Mouse (Mus musculus): ENCODE data around the gene Tmem104.

Gene Tmem104

DNA sequence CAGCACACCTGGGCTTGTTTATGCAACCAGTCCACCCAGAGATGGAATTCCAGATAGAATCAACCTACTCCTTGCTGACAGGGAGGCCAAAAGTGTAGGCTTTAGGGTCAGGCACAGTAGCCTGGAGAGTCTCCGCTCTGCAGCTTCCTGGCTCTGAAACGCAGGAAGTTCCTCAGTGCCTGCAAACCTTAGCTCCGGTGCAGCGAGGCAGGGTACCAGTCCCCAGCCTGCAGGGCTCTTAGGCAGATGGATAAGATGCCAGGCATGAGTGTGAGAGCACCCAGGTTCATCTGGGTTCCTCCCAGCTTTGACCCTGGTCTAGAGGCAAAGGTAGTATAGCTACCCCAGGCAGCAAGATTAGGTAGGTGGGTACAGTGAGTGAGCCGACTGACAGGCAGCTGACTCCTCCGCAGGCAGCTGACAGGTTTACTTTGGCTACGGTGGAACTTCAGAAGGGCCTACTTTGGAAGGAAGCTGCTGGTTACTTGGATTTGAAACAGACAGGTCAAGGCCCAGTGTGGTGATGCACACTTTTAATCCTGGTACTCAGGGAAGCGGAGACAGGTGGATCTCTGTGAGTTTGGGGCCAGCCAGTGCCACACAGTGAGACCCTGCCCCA lies 19.5 kb upstream of the Tmem104 start:
- no peak for DNase-seq

DNA sequence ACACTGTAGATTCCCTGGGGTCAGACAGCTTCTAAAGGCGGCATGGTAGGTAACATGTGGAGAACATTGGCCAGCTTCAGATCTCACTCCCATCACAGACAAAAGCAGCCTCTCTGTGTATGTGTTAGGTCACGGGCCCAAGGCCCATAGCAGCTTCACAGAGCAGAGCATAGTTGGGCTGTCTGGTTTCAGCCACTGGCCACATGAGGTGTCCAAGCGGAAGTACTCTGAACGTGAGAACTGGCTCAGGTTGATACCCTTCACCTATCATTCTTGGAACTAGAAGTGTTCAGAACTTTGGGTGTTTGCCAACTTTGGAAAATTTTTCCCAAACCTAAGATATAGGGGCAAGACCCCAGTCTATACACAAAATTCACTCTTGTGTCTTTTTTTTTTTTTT lies 17.9 kb upstream of the Tmem104 start:
- DNase-seq: no peak

DNA sequence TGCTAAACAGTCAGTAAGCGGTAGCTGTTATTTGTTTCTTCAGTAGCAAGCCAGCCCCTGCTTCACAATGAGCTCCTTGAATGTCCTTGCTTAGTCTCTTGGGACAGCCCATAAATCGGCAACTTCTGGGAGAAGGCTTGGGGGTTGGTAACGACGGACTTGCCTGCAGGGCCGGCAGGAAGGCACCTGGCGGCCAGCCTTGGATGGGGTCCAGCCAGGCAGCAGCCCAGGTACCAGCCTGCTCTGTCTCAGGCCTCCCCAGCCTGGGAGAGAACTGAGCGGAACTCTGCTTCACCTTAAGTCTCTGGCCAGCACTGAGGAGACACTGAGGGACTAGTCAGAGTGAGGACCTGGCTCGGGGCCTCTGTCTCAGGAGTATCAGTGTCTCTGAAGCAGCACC lies 16.2 kb upstream of the Tmem104 start:
- DNase-seq: peak; percentile 74 to 75

DNA sequence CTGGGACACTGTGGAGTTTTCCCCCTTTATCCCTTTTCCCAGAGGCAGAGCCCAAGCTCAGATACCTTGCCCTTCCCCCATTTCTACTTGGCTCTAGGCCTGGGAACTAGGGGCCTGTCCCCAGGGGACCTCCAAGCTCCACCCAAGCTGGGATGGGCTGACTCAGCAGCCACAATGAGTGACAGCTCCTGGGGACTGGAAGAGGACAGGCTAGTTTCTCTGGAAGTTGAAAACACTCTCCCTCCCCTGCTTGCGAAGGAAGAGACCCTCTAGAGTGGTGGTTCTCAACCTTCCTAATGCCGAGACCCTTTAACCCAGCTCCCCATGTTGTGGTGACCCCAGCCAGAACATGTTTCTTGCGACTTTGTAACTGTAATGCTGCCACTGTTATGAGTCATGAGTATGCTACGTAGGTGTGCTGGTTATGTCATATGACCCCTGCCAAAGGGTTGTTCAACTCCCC lies 14.4 kb upstream of the Tmem104 start:
- DNase-seq: no peak

DNA sequence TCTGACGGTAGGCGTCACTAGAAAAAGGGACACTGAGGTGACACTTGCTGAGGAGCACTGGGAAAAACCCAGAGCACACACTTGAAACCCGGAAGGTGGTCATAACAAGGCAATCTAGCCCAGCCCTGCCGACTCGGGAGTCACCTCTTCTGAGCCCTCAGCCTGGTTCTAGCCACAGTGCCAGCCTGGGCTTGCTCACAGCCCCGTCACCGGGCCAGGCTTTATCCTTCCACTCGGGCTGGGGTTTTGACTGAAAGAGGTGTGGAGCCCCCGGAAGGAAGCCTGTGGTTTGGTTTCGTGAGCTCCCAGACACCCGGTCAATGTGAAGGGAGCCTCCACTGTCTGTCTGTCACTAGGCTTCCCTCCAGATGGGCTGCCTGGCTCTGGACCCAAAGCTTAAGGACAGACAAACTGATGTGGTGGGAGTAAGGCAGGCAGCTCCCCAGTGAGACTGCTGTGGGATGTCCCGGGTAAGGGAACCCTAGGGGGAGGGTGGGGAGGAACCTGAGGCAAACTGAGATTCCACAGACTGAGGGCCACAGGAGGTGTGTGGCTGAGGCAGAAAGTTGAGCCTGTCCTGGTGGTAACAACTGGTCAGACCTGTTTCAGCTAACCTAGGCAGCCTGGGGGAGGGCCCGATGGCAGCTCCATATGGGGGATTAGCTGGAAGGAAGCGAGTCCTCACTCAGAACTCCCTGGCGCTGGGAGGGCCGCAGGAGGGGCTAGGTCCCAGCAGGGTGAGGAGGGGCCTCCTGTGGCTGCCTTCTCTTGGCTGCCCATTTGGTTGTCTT lies 13.5 kb upstream of the Tmem104 start:
- no peak for DNase-seq

DNA sequence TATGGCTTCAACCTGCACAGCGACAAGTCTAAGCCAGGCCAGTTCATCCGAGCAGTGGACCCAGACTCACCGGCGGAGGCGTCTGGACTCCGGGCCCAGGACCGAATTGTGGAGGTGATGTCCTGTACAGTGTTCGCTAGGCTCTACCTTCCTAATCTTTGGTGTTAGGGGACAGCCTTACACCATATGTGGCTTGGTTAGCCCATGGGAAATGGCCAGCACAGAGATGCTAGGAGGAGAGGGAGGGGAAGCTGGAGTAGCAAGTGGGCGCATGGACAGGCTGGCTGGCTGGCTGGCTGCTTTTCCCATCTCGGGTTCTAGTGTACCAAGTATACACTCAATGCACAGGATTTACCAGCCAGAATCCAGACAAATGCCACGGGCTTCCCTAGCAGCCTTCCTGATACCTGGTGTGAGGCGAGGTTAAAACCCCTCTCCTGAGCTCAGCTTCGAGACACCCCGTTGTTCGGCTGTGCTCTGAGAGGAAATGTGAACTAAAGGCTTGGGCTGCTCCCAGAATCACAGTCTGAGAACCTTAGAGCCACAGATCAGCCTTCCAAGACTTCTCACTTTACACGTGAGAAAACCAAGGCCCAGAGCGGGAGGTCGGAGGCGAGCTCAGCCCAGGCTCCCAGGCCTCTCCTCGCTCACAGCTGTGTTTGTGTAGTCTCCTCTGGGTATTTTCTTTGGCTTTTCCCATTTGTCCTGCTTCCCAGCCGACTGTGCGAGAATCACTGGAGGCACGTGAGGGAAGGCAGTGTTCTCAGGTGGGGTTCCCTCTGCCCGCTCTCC lies 10.7 kb upstream of the Tmem104 start:
- DNase-seq: no peak

DNA sequence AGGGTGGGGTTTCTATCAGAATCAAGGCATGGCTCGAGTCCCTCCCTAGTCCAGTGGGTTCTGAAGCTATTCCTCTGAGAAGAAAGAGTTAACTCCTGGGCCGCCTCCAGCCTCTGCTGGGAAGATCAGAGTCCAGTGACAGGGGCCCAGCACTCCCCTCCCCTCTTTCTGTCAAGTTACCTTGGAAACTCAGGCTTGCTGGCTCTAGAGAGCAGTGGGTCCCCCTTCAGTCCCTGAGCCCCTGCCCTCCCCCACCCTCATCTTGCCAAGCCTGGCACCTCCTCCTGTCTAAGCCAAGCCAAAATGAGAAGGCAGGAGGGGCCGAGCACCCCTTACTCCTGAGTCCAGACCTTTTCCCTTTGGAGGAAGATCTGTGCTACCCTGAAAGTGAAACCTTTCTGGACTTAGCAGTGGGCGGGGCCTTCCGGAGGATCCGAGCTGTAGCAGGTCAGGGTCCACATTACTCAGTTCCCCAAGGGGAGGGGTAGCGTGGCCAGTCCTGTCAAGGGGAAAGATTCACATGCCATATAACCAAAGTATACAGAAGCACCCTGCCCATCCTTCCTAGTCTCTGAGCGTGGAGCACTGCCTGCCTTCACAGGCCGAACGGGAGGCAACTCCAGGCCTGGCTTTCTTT lies 9.6 kb upstream of the Tmem104 start:
- DNase-seq: no peak

DNA sequence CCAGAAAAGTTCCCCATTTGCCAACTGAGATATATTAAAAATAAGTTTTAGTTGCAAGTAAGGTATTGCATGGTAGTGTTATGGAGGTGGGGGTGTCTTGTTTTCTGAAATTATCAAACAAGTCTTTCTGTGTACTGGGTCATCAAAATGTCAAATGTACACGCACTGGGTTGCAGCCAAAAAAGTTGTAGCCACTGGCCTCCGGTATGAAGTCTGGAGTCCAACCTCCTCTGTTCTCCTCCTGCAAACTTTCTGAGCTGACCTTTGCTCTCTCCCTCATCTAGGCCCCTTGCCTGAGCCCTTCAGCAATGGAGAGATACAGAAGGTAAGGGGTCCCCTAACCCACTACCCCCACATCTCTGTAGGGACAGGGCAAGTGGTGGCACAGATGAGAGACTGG lies 8.5 kb upstream of the Tmem104 start:
- no peak for DNase-seq

DNA sequence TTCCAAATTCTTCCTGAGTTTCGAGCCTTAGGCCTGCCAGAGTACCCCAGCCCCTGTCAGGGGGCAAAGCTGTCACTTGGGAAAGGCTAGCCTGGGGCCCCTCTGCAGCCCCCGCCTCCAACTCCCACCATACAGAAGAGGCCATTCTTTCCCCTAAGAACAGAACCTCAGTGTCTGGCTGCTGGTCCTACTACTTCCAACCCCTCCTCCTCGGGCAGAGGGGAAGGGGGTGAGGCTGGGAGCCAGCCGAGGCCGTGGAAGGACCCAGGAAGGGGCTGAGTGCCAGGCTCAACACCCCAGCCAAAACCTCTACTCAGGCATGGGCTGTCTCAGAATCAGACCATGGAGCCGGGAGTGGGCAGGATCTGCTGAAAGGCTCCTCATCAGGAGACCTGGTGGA lies 8.1 kb upstream of the Tmem104 start:
- no peak for DNase-seq

DNA sequence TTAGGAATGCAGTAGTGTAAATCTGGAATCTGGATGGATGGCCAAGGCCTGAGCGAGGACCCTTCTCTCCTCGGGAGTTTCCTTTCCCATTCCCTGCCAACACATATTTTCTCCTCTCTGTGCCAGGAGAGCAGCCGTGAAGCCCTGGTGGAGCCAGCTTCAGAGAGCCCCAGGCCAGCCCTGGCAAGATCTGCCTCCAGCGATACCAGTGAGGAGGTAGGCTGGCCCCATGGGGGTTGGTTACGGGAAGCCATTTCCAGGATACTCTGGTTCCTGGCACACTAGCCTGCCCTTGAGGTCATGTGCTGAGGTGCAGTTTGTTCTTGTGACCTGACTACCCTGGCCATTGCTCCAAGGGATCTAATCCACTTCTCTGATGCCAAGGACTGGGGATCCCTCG lies 7.4 kb upstream of the Tmem104 start:
- DNase-seq: no peak

DNA sequence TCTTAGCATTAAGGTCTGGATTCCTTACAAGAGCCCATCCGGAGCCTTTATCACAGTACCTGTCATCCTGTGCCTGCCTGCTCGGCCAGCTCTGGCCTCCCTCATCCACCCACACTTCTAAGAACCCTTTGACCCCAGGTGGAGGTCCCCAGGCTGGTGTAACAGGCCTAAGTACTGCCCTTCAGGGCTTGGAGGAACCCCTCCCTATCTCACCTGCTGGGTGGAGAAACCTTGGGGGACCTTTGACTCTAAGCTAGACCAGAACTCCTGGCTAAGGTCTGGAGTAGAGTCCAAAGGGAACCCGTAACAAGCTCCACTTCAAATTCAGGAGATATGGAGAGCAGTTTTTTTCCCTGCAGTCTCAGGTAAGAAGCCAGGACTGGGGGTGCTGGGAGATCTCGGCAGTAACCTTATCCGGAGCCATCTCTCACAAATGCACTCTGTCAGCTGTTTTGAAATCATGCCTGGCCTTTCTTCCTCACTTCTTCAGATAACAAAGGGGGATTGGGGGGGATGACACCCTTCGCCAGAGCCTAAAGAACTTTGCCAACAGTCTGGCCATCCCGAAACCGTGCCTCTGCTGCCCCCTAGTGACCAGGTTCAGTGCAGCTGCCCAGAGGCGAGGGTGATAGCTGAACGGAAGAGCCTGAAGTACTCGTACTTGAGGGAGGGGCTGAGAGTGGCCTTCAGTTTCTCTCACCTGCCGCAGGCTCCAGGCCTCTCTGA lies 5.2 kb upstream of the Tmem104 start:
- peak; percentile 83 to 89 for DNase-seq

DNA sequence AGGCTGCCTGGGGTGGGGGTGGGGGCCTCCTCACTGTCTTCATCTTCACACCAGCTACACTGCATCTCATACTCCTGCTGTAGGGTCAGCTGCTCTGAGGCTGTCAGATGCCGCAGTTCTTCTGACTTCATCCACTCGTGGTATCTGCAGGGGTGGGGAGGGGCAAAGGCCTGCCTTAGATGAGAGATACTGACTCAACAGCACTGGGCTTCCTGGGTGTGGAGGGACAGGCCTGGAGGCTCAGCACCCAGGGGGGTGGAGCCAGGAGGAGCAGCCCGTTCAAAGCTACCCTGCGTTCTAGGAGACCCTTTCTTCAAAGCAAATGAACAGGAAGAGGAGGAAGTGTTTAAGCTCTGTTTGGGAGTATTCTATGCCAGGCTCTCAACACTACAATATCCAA lies 2.3 kb upstream of the Tmem104 start:
- no peak for DNase-seq

DNA sequence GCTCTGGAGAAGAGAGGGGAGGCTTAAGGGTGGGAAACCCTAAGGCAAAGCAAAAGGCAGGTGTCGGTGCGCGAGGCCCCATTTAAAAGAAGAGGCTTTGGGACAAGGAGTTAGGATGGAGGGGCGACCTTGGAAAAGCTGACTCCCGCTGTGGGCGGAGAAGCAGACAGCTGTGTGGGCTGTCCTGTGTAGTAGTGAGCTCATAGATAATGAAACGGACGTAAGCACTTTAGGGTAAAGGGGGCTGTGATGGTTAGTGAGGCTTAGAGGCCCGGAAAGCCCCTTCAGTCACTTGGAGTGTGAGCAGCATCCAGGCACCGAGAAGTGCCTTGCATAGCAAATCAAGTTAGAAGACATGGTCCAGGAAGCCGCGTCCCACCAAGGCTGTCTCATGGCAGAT lies 406 bp downstream of the Tmem104 start, which contains the start of gene Nat9:
TSS of gene Nat9 (minus strand) at position 167 of the 400 bp plus-strand sequence.
- no peak for DNase-seq

DNA sequence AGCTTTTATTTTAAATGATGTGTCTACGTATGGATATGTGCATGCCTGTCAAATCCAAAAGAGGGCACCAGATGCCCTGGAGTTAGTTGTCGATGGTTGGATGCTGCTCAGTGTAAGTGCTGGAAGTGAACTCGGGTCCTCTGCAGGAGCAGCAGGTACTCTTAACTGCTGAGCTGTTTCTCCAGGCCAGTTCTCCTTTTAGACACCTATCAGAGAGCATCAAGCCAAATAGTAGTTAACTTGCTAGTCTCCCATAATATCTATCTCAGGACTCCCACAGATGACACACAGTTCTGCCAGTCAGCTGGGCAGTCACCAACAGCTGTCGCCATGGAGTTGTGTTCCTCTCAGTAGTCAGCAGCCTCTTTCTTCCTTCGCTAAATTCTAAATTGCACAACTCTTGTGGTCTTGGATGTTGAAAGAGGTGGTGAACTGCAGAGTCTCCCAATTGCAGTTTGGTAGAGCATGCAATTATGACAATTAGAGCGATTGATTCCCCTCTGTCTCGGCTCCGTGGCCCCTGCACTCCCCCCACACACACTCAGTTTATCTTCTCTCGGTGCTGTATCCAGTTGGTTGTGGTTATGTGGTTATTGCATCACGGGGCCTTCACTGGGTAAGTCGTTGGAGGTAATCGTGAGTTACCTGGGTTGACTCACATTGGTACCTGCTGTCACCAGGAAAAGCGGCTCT lies 1.4 kb downstream of the Tmem104 start:
- DNase-seq: no peak

DNA sequence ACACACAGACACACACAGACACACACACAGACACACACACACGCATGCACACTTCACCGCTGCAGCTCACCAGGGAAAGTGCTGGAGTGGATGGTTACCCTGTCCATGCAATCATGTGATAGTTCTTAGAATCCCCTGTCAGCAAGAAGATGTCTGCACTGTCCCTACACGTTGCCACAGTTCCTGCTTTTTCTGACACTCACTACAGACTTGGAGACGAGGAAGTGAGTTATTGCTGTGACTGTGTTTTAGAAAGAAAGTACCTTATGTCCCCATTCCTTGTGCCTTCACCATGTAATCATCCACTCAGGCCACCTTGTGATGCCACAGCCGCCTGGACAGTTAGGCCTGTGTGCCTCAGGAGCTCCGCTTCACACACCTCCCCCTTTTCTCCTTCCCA lies 2.0 kb downstream of the Tmem104 start:
- DNase-seq: no peak

DNA sequence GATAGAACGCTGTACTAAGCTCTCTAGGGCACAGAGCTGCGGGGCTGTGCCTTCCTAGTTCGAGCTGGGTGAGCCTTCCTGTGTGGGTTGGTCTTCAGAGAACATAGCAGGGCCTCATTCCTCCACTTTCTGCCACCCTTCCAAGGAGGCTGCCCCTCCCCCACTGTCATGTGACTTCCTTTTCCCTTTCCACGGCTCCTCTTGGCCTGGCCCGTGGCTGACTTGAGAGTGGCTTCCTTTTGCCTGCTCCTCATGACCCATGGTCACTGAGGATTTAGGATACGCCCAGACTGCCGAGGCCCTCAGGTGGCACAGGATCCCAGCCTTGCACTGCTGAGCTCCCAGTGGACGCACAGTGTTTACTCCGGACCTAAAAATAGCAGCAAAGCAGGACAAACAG lies 4.9 kb downstream of the Tmem104 start:
- DNase-seq: no peak

DNA sequence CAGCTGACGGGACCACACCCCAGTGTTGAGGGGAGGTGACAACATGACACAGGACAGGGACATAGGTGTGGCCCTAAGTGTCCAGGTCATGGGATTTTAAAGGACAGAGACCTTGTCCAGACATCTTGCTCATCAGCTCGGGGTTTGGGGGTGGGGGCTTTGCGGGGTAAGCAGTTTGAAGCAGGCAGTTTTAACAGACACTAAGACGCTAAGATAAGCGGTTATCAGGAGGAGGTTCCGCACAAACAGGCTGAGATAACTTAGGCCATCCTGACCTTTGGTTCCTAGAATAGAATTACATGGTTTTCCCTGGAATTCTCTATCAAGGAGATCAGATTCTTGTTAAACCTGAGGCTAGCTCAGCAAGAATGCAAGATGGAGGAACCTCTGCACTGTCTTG lies 7.4 kb downstream of the Tmem104 start:
- DNase-seq: no peak

DNA sequence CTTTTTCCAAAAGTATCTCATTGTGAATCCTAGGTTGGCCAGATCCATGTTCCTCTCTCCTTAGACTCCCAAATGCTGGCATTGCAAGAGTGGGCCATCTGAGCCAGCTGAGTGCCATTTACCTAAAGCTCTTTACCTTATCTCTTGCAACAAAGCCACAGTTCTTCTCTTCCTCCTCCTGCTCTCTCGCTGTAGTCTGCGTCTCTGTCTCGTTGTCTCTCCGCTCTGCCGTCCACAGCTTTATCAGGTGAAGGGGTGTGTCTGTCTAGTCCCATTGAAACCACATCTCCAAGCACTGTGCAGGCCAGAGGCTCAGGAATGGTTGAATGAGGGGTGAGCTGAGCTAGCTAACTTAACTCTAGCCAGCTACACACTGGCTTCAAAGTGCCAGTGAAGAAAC lies 8.6 kb downstream of the Tmem104 start:
- no peak for DNase-seq

DNA sequence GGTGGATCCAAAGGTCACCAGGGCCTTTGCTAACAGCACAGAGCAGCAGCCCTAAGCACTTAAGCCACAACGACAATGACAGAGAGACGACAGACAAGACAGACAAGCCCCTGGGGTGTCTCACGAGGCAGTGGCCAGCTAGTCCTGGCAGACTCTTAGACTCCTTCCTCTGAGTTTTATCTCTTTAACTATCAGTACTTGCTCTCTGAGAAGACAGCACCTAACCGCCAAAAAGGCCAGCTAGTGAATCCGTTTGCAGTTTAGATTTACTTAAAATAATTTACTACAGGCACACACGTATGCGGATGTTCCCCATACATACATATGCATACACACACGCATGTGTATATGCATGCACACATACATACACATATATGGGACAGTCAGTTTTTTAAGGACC lies 10.3 kb downstream of the Tmem104 start:
- no peak for DNase-seq

DNA sequence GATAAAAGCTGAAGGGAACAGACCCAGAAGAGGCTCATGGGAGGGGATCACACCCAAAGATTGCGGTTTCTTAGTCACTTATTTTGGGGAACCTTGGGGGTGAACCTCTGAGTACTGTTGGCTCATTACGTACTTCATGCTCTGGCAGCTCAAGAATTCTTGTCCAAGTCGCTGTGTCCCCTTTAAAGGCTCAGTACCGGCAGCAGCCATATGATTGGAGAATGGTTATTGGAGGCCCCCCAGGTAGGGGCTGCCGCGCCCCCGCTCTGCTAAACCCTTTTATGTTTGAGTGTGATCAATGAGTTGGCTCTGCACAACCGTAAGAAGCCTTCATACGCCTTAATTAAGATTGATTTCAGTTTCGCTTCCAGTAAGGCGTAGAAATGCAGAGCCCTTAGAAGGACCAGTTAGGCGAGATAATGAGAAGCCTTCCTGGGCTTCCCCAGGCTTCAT lies 11.7 kb downstream of the Tmem104 start:
- no peak for DNase-seq

DNA sequence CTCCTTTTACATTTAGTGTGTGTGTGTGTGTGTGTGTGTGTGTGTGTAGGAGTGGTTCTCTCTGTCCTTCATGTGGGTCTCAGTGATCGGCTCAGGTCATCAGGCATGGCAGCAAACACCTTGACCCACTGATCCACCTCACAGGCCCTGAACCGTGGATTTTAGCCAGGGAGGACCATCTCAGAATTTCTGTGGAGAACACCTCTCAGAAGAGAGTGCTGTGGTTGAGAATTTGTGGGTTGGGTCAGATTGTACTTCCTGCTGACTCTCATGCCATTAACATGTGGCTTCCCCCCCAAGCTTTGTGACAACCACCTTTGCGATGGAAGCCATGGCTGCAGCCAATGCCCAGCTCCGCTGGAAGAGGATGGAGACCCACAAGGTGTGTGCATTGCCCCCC lies 13.2 kb downstream of the Tmem104 start:
- DNase-seq: no peak

DNA sequence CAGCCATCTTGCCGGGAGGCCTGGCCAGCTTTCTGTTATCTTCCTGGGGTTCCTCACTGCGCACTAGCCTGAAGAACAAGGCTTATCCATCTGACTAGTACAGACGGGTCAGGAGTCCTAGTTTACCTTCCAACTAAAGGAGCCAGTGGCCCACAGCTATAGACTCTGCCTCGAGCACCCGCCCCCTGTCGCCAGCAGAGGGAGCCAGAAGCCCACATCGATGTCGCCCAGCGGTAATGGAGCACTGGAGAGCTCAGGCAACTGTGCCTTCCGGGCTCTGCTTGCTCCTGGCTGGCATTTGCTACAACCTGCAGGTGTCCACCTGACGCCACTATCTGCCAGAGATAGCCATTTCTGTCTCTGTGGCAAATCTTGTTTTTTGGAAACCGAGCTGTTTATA lies 15.0 kb downstream of the Tmem104 start:
- DNase-seq: peak; percentile 96 to 97
